Mouse (Mus musculus): Measurements from ENCODE around the gene Nup188.

Nup188 gene

DNA sequence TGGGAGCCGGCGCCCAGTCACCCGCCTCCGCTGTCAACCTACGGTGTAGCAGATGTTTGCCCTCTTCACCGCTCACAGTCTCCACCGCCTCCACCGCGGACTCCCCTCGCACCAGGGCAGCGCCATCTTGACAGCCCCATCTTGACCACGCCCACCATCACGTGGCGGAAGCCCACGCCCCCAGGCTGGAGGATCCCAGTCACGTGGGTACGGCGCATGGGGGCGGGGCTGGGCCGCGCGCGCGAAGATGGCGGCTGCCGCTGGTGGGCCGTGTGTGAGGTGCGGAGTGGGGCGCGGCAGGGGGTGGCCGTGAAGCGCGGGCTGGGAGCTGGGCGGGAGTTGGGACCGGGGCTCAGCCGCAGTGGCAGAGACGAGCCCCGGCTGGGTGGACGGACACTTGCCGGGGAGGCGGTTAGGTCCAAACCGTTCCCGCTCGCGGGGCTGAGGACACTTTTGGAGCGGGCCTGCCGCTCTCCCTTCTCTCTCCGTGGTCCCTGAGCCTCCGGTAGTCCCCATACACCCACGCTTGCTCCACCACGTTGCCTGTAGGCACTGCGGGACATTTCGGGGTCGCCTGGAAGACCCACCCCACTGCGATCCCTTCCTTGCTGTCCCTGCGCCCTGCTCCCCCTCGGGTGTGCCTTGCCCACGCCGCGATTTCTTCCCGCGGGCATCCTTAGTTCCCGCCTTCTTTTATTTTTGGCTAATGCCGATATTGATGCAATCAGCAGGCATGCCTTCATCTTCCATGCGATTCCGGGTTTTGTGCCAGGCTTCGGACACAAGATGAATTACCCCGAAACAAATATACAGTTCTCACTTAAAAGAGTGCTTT lies at the start of gene Nup188, which contains the start of gene Dolk:
Nup188 (plus strand) TSS at position 206 of the 835 bp plus-strand sequence.
Dolk (minus strand) TSS at position 143 of the 835 bp plus-strand sequence.
- in situ Hi-C loops (cut with MboI, MseI): no loop called here

DNA sequence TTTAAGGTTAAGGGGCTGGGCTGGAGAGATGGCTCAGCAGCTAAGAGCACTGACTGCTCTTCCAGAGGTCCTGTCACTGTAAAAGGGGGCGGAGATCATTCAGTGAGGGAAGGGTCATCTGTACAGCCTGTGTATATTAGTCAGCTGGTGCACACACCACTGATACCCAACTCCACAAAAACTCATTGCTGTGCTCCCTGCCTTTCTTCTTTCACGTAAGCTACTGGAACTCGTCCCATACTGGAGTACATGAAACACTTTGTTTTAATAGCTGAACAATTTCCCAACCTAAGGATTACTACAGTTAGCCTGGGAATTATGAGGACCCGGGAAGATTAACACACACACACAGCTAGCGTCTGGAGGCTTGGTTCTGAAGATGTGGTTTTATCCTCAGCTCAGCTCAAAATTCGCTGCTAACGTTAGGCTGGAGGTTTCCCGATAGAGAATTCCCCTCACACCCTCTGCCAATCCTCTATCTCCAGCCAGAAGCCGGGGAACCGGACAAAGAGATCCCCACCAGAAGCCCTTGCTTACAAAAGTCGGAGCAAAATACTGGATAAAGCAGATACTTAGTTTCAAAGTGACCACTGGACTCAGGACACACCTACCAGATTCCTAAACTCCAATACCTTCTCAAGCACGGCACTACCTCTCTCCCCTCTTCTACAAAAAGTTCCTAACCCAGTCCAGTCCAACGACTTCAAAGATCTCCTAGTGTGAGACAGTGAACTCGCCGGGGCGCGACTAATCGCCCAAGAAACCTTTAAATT lies 49.6 kb upstream of the Nup188 start:
- in situ Hi-C loops (cut with MboI, MseI): no loop called here

DNA sequence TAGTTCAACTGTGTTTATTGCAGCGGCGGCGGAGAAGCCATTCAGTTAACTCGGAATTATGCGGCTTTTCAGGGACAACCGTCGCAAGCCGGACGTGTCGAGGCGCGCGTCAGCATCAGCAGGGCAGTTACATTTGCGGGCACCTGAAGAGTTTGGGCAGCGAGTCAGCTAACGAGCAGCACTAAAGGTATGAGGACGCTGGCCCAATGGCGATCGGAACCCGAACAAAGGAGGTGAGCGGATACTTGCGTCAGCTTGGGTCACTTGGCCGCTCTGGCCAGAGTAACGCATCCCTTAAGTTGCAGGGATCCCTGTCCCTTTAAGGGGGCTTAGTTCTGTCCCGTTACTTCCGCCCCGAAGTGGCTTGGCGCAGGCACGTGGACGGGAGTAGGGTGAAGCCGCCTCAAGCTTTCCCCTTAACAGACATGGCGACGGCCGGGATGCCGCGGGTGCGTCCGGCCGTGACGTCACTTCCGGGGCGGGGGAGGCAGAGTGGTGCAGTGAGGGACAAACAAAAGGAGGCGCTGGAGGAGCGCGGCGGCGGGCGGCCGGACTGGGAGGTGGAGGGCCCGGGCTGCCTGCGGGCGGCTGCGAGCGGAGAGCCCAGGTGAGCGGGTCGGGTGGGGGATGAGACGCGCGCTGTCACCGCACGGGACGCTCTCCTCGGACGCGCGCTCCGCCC lies 48.9 kb upstream of the Nup188 start, which contains the start of gene Lrrc8a:
Lrrc8a (plus strand) TSS at position 517 of the 682 bp plus-strand sequence.
- in situ Hi-C loops (cut with MboI, MseI): no loop called here

DNA sequence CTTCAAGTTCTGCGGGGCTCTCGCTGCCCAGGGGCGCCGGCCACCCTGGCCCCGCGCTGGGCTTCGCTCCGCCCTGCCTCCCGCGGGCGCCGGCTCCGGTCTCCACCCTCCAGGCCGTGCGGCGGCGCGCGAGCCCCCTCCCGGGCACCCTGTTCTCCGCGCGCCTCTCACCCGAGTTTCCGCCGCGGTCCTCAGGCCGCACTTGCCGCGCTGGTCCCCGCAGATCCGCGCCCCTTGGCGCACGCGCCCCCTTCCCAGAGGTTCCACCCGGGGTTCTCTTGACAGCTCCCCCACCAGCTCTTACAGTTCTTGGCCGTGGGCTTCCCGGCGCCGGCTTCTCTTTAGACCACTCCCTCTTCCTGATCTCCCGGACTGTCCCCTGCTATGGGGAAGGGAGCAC lies 48.3 kb upstream of the Nup188 start:
- in situ Hi-C loops (cut with MboI, MseI): no loop called here

DNA sequence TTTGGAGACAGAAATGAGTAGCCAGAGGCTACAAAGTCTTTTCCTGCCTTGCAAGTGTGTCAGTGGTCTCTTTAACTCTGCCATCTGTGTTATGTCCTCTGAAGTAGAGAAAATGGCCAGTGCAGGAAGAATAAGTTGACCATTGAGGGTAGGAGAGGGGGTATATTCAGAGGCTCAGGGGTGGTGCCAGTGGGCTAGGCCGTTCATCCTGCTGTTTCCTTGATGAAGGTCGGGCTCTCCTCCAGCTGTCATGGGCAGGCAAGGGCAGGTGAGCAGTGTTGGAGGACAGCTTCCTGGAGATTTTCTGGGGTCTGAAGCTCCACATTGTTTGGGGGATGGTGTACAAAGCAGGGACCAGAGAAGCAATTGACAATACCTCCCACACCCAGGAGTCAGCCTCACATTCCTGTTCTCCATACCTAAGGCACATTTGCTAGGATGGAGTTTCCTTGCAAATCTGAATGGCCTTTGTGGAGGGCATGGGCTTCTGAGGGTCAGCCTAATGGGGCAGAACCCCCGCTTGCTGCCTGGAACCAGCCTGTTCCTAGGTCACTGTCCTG lies 47.2 kb upstream of the Nup188 start:
- in situ Hi-C loops (cut with MboI, MseI): no loop called here

DNA sequence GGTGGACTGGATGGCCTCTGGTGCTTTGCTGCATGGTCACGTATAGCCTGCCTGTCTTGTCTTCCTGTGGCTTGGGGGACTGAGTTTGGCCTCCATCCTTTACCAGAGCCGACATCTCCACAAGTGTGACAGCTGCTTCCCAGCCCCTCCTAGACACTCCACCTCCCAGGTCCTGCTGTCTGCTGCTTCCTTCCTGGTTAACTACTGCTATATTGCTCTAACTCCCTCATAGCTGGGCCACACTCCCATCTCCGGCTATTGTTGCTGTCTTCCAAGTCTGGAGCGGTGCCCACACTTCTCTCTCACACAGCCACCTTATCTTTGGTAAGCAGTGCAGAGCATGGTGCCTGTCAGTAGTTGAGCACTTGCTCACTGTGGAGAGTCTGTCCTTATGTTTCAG lies 46.4 kb upstream of the Nup188 start:
- in situ Hi-C loops (cut with MboI, MseI): loop anchor here (5.0 kb wide), 1 partner anchor 43 kb away; the partner anchor contains the start of gene Gm28038

DNA sequence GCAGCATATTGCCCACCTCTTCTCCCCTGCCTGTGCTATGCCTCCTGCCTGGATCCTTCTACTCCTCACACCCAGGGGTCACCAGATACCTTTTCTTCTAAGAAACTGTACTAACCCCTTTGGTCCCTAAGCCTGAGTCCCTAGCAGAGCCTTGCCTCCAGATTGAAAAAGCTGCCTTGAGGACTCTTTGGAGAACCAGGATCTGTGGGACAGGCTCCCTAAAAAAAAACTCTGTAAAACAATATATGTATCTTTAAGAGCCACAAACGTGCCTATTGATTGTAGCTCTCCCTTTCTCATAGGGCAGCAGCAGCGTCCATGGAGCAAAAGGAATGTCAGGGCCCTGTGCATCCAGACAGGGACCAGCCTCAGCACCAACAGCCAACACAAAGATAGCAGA lies 45.9 kb upstream of the Nup188 start, which contains the start of gene Gm28035:
Gm28035 (plus strand) TSS at position 301 of the 400 bp plus-strand sequence.
- in situ Hi-C loops (cut with MboI, MseI): loop anchor here (5.0 kb wide), 1 partner anchor 42 kb away; the partner anchor contains the start of gene Gm28038

DNA sequence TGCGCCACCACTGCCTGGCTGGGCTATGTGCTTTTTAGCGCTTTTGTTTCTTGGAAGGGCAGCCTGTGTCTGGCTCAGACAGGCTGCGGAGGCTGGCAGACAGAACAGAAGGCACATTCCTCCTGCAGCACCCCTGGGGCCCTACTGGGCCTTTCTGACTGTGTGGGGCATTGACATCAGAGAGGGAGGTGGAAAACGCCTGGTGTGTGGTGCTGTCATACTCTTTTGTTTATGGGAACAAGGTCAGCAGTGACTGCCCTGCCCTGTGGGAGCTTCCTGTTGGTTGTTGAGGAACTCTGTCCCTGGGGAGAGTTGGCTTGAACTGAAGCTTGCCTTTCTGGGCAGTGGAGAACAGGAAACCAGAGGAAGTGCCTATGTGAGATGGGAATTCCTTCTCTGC lies 43.7 kb upstream of the Nup188 start:
- in situ Hi-C loops (cut with MboI, MseI): loop anchor here (5.0 kb wide), 1 partner anchor 40 kb away; the partner anchor contains the start of gene Gm28038

DNA sequence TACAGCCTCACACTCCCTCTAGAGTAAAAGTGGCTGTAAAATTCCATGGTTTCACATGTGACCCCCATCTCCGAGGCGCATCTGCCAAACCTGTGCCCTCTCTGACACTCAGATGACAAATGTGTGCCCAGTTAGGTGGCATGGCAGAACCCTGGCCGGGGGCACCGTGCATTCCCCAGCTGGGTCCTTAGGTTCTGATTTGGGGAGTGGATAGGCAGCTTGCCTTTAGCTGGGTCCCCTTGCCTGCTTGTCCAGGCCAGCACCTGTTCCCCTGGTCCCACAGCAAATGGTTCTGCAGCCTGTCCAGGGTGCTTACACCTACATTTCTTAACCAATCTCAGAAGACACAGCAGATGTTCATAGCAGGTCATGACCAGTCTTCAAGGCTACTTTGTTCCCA lies 42.8 kb upstream of the Nup188 start:
- in situ Hi-C loops (cut with MboI, MseI): loop anchor here (5.0 kb wide), 1 partner anchor 39 kb away; the partner anchor contains the start of gene Gm28038

DNA sequence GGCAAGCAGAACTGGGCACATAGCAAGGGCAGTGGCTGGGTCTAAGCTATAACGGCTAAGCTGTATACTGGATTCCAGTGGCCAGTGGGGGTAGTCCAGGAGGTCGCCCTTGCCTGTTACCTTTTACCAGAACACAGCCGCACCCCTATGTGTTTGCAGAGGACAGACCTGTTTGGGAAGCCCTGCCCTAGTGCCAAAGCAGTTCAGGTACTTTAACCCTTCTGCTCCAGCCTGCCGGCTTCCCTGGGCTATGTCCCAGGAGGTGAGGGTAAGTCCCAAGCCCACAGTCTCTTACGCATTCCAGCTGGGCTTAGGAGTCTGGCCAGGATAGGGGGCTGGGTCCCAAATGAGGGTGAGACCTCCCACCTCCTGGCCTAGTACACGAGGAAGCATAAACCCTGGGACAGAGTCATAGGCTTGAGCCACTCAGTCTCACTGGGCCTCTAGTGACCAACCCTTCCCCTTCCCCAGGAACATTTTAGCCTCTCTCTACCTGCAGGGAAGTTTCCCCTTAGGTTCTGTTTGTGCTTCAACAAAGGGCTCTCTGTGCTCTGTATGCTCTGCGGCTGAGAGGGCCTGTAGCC lies 41.5 kb upstream of the Nup188 start:
- in situ Hi-C loops (cut with MboI, MseI): loop anchor here (5.0 kb wide), 1 partner anchor 38 kb away; the partner anchor contains the start of gene Gm28038

DNA sequence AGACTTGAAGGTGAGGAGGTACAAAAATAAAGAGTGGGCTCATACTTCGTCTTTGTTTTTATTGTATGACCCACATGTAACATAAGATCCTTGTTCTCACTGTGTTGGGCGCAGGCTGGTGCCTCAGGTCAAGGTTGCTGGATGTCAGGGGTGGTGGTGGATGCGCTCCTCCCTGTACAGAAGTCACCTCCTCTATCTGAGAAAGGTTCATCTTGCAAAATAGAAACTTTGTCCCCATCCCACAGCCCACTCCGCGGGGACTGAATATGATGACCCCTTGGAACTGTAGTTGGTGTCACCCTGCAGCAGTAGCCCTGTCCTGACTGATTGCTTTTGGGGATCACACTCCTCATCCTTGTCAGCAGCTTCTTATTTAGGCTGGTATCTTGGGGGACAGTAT lies 39.2 kb upstream of the Nup188 start:
- in situ Hi-C loops (cut with MboI, MseI): no loop called here

DNA sequence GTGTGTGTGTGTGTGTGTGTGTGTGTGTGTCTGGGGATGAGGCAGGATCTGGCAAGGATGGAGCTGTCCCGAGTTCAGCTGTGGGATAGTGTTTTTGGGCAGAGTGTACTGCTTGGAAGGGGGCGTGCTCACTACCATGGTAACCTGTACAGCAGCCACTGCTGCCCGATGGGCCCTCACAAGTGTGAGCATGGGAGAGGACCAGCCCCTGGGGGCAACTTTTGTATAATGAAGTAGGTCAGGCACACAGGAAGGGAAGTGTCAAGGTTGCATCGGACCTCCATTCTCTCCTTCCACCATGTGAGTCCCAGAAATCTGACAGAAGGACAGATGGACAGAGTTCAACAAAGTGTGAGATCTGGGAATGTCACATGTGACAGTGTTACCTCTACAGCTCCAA lies 38.5 kb upstream of the Nup188 start:
- in situ Hi-C loops (cut with MboI, MseI): no loop called here

DNA sequence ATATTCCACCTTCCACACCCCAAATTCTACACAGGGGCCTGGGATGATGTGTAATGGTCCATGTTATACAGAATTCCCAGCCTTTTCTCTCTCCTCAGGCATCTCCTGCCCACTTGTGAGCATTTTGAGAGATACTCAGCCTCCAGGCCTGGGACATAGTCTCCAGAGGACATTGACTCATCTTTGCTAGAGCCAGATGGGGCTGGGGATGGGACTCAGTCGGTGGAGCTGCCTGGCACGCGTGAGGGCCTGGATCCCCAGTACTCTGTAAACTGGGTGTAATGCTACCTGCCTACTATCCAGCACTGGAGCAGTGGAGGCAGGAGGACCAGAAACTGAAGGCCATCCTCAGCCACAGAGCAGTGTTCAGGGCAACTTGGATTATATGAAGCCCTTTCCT lies 37.0 kb upstream of the Nup188 start:
- in situ Hi-C loops (cut with MboI, MseI): no loop called here

DNA sequence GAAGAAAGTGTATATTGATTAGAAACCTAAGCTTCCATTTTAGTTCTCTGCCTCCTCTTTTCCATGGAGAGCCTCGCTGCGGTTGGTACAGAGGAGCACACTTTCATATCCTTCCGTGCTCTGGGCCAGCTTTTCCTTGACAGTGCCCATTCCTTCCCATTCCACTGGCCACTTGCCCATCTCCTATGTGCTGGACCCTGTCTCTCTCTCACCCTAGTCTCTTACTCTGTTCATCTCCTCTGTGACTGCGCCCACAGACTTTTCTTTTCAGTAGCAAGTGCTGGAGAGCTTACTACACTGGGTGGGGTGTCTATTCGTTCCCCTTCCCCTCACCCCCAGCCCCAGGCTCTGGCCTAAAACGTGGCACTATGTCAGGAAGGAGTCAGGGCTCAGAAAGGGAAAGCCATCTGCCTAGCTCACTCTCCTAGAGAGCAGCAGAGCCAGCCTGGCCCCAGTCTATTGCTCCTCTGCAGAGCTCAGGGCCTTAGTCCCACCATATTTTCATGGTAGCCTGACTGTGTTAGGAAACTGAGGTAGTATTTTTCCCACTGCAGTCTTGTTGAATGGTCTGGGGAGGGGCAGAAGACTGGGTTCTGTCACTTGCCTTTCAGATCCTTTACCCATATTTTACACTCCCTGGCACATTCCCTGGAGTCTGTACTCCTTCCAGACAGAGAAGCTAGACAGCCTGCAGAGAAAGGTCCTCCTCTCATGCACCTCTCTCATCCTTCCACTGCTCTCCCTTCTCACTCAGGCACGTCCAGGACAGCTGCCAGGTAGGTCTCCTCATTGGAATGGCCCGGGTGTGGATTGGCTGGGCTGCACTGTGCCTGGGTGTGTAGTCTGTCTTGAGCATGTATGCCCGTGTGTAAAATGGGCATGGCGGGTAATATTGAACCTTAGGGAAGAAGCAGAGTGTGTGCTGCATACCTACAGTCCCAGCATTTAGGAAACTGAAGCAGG lies 35.8 kb upstream of the Nup188 start:
- in situ Hi-C loops (cut with MboI, MseI): no loop called here

DNA sequence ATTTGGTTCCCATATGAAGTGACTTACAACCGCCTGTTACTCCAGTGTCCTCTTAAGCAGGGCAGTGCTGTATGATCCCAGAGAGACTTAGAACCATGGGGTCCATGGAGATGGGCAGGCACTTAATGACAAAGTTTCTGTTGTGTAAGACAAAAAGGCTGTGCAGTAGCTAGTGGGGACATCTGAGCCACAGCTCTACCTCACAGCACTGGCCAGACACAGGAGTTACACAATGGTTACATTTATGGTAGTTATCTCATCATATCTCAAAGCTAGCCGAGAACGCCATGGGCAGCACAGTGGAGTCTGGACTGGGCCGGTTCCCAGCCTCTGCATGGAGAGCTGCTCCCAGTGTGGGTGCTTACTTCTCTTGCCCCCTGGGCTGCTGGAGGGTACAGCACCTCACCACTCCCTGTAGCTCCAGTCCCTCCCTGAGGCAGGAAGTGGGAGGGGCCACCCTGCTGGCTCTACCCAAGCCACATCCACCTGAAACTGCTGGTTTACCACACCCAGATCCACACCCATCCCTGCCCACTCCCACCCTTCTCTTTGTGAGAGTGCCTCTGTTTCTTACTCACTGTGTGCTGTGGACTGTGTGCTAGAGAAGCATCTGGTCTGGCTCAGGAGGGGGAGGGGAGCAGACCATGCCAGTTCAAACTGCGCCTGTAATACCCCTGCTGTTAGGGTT lies 34.6 kb upstream of the Nup188 start:
- in situ Hi-C loops (cut with MboI, MseI): no loop called here

DNA sequence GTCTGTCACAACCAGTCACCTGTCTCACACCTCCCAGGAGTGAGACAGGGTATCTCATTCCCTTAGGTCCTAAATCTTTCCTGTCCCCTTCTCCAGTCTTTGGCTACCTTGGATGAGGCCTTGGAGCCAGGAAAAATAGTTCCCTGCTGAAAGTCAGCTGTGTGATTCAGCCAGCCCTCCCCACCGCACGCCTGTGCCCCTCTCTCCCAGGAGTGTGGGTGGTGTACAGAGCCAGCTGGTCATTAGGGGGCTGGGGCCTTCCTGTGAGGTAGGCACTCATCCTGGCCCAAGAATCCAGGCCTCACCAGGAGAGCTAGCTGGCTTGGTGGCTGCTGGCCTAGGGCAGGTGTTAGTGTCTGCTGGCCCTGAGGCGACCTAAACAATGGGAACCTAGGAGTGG lies 33.7 kb upstream of the Nup188 start:
- in situ Hi-C loops (cut with MboI, MseI): no loop called here

DNA sequence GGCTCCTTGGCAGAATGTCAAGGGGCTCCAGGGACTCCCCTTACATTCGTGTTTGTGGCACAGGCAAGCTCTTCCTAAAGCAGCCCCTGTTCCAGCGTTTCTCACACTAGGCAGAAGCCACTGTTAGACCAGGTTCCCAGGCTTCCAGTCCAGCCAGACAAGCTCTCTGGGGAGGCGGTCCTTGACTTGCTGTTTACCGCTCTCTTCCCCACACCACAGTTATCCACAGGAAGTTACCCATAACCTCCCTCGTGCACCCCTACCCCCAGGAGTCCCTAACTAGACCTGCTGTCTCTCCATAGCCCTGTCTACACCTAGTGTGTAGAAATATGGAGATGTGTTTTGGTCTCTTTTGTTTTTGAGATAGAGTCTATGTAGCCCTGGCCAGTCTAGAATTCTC lies 32.4 kb upstream of the Nup188 start:
- in situ Hi-C loops (cut with MboI, MseI): no loop called here

DNA sequence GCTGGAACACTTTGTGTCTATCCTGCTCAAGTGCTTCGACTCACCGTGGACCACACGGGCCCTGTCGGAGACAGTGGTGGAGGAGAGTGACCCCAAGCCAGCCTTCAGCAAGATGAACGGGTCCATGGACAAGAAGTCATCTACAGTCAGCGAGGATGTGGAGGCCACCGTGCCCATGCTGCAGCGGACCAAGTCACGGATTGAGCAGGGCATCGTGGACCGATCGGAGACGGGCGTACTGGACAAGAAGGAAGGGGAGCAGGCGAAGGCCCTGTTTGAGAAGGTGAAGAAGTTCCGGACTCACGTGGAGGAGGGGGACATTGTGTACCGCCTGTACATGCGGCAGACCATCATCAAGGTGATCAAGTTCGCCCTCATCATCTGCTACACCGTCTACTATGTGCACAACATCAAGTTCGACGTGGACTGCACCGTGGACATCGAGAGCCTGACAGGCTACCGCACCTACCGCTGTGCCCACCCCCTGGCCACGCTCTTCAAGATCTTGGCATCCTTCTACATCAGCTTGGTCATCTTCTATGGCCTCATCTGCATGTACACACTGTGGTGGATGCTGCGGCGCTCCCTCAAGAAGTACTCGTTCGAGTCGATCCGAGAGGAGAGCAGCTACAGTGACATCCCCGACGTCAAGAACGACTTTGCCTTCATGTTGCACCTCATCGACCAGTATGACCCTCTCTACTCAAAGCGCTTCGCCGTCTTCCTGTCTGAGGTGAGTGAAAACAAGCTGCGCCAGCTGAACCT lies 30.4 kb upstream of the Nup188 start:
- in situ Hi-C loops (cut with MboI, MseI): no loop called here
